Mouse (Mus musculus) olfactory bulb, adult 2 months (tissue): Measurements from ENCODE around the gene Lypd1.

Source experiments
- CTCF ChIP-seq: fragments of 200-500 bp; IDR thresholded peaks from 2 replicates; pipeline ENCODE4 v1.5.1; 2012; ENCODE audit warnings: low read depth, mild to moderate bottlenecking, low read length, moderate library complexity; ENCODE audit not compliant: insufficient read depth
- POLR2A ChIP-seq: fragments of 200-500 bp; IDR thresholded peaks from 2 replicates; pipeline ENCODE4 v1.6.1; 2012; ENCODE audit warnings: mild to moderate bottlenecking, low read depth, low read length, moderate library complexity; ENCODE audit not compliant: insufficient read depth

GRCm38 (mm10) chr1:125943305-125943704, 30.4 kb upstream of the Lypd1 start:
- TF ChIP-seq CTCF: no peak
- TF ChIP-seq POLR2A: no peak
